9 mouse cellular contexts compared by ENCODE assay signal in genomic region chr8:106271378-106271777, GRCm38 (mm10).
A peak's percentile ranks its signal among the peaks of the same experiment; 100 is the strongest.
DNase-seq lines count a peak whose midpoint lies in the region; ATAC-seq and TF ChIP-seq lines count a peak whose summit lies in the region.
"Had no signal": no experiment of that assay in that cellular context is flagged by ENCODE, and none has a peak within 500 bp of the region (broad histone marks: within the 10 kb centered on the region; RNA-seq: fewer than 3 reads in every experiment).

No protein-coding gene starts in this region.

- no peak for TF ChIP-seq CTCF in layer of hippocampus, adult 2 months (conservative IDR thresholded peaks at IDR 0.05)
- no peak for TF ChIP-seq CTCF in midbrain, postnatal 0 days (IDR thresholded peaks at IDR 0.05)

- H3K4me2 ChIP-seq in forebrain, embryonic 12.5 days, result no peak overlapping the region
- H3K4me2 ChIP-seq in hindbrain, embryonic 12.5 days (replicated peaks), result 0 out of 2 replicates have a peak overlapping the region, but pooled peaks have one; percentile 4
- H3K4me2 ChIP-seq in midbrain, postnatal 0 days (ENCODE audit: low read depth, low read length, poor library complexity, severe bottlenecking), result peak overlapping the region; percentile 12; the same call in 1 of the 2 replicates
- H3K4me2 ChIP-seq: liver, embryonic 13.5 days had no signal

- ATAC-seq in forebrain, embryonic 12.5 days (ENCODE audit: low FRiP score), result no peak
- ATAC-seq in hindbrain, embryonic 12.5 days (ENCODE audit: low FRiP score), result no peak
- no peak for ATAC-seq in midbrain, postnatal 0 days (ENCODE audit: low FRiP score)

- peak overlapping the region; percentile 96 for H3K27ac ChIP-seq in layer of hippocampus, adult 2 months
- 0 out of 2 replicates have a peak overlapping the region, but pooled peaks have one; percentile 36 for H3K27ac ChIP-seq in forebrain, embryonic 12.5 days
- H3K27ac ChIP-seq in hindbrain, embryonic 12.5 days, result peak overlapping the region; percentile 56
- peak overlapping the region; percentile 77 for H3K27ac ChIP-seq in midbrain, postnatal 0 days (ENCODE audit: low read depth, low read length)
- H3K27ac ChIP-seq: liver, embryonic 13.5 days had no signal

- 55% methylated on average over 4 of the region's 4 CpGs for WGBS in forebrain, embryonic 12.5 days
- 62% methylated on average over 4 of the region's 4 CpGs for WGBS in hindbrain, embryonic 12.5 days
- WGBS in midbrain, postnatal 0 days, result 28% methylated on average over 4 of the region's 4 CpGs

- H3K27me3 ChIP-seq in forebrain, embryonic 12.5 days, result no peaks in the 10 kb centered on the region
- H3K27me3 ChIP-seq in hindbrain, embryonic 12.5 days, result no peaks in the 10 kb centered on the region
- H3K27me3 ChIP-seq in midbrain, postnatal 0 days (ENCODE audit: insufficient read depth, low read length), result no peaks in the 10 kb centered on the region
- H3K27me3 ChIP-seq: liver, embryonic 13.5 days had no signal

- no peak overlapping the region for H3K4me3 ChIP-seq in layer of hippocampus, adult 2 months
- H3K4me3 ChIP-seq in forebrain, embryonic 12.5 days (replicated peaks), result no peak overlapping the region
- no peak overlapping the region for H3K4me3 ChIP-seq in hindbrain, embryonic 12.5 days
- no peak overlapping the region for H3K4me3 ChIP-seq in midbrain, postnatal 0 days (ENCODE audit: low read depth, low read length)
- H3K4me3 ChIP-seq: liver, embryonic 13.5 days had no signal

- H3K9me3 ChIP-seq in forebrain, embryonic 12.5 days, result no peaks in the 10 kb centered on the region
- H3K9me3 ChIP-seq in hindbrain, embryonic 12.5 days (replicated peaks), result no peaks in the 10 kb centered on the region
- H3K9me3 ChIP-seq in midbrain, postnatal 0 days (ENCODE audit: low read length), result no peaks in the 10 kb centered on the region
- H3K9me3 ChIP-seq: liver, embryonic 13.5 days had no signal

- DNase-seq in layer of hippocampus, adult 2 months (ENCODE audit: low spot score in 2 of 2), result no peak
- DNase-seq in layer of hippocampus, adult 8-10 months (ENCODE audit: low spot score in 2 of 2), result no peak
- DNase-seq in midbrain, postnatal 0 days (ENCODE audit: low spot score), result no peak
- no peak for DNase-seq in natural killer cell, adult 2 months (ENCODE audit: low spot score in 2 of 2)
- DNase-seq in thymus, postnatal 14 days, result no peak
- DNase-seq: liver, embryonic 13.5 days; lung, postnatal 14 days had no signal

- H3K9ac ChIP-seq in forebrain, embryonic 12.5 days, result peak overlapping the region; percentile 22; the same call in 1 of the 2 replicates
- no peak overlapping the region for H3K9ac ChIP-seq in hindbrain, embryonic 12.5 days
- H3K9ac ChIP-seq in midbrain, postnatal 0 days (replicated peaks; ENCODE audit: low read length, poor library complexity, severe bottlenecking), result 0 out of 2 replicates have a peak overlapping the region, but pooled peaks have one; percentile 19
- H3K9ac ChIP-seq: liver, embryonic 13.5 days had no signal

- peaks cover 40% of the 10 kb centered on the region for H3K4me1 ChIP-seq in forebrain, embryonic 12.5 days
- peaks cover 32% of the 10 kb centered on the region for H3K4me1 ChIP-seq in hindbrain, embryonic 12.5 days
- peaks cover 31% of the 10 kb centered on the region for H3K4me1 ChIP-seq in midbrain, postnatal 0 days (ENCODE audit: insufficient read depth, low read length)

- no peaks in the 10 kb centered on the region for H3K36me3 ChIP-seq in forebrain, embryonic 12.5 days (replicated peaks)
- no peaks in the 10 kb centered on the region for H3K36me3 ChIP-seq in hindbrain, embryonic 12.5 days
- H3K36me3 ChIP-seq in midbrain, postnatal 0 days (ENCODE audit: insufficient read depth, low read length), result peaks cover 5% of the 10 kb centered on the region; the same call in 1 of the 2 replicates
- H3K36me3 ChIP-seq: liver, embryonic 13.5 days had no signal

Comparison
In these comparisons a context has a peak if more than half of its experiments do, and no peak if none do; other contexts are left out.
1. H3K27ac ChIP-seq: peak in every context shown above with its lines; median percentile 96 in layer of hippocampus, adult 2 months; 77 in midbrain, postnatal 0 days; 56 in hindbrain, embryonic 12.5 days; 36 in forebrain, embryonic 12.5 days.